Mouse (Mus musculus): ENCODE data around the gene Gm17416.
A peak's percentile ranks its signal among the peaks of the same experiment; 100 is the strongest.

Gm17416 gene

GRCm38 (mm10) chr2:152569038-152569437 is at the start of gene Gm17416:
Gene Gm17416 (plus strand): TSS chr2:152569338.
- no peak for DNase-seq (ENCODE audit: extremely low read depth, insufficient read length, low spot score)

DNA sequence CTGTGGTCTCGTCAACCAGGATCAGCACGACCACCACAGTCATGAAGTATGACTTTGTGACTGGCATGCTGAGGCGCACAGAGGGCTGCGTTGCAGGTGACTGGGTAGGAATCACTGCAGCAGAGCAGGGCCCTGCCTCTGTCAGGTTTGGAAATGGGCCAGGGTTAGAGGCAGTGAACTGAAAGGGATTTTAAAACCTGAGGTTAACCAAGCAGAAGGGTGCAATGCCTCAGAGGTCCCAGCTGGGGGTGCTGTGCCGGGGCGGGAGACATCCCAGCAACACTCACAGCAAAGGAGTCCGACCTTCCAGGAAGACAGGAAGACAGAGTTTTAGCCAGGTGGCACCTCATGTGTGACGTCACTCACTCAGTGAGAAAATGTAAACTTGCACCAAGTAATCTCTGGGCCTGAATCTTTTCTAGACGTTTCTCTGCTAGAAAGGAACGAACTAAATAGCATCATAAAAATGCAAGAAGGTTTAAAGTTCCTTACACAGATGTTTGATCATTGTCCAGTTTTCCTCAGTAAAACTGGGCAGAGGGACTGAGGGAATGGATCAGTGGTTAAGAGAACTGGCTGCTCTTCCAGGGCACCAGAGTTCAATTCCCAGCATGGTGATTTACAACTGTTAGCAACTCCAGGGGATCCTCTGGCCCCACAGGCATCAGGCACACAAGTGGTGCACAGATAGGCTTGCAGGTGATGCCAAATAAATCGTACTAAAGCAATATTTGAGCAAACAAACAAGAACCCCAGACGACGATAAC is 29.0 kb upstream of the Gm17416 start, which contains the start of gene Defb29:
TSS of gene Defb29 (minus strand) at position 155 of the 767 bp plus-strand sequence.
- peak; percentile 14 for DNase-seq (ENCODE audit: extremely low read depth, insufficient read length, low spot score)

GRCm38 (mm10) chr2:152541979-152542378 is 27.2 kb upstream of the Gm17416 start:
- DNase-seq (ENCODE audit: extremely low read depth, insufficient read length, low spot score): no peak

GRCm38 (mm10) chr2:152542897-152543296 is 26.2 kb upstream of the Gm17416 start:
- no peak for DNase-seq (ENCODE audit: extremely low read depth, insufficient read length, low spot score)

DNA sequence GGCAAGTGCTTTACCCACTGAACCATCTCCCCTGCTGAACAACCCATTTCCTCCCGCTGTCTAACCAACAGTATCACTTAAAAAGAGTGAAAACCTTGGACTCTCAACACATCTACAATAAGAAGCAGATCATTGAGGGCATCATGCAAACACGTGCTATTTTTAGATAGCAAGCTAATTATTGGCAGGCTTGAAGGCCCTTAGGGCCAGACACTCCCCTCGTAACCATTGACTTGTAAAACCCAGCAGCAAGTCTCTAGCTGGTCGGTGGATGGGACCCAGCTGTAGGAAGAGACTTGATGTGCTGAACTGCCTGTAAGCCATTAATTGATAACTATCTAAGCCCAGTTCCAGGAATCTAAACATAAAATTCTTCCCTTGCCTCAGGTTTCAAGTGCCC is 25.7 kb upstream of the Gm17416 start:
- no peak for DNase-seq (ENCODE audit: extremely low read depth, insufficient read length, low spot score)

DNA sequence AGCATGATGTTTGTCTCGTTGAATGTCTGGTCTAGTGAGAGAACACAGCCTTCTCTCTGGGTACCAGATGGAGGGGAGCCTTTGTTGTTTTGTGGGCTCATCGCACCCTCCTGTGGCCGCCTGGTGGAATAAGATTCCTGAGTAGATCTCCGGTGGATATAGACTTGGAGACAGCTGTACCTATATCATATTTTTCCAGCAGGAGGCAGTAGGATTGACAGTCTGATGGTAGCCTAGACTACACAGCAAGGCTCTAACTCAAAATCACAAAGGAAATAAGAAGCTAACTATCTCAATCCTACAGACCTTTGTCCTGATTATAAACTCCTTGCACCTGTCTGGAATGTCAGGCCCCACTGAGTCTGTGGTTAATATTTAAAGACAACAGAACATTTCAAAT is 24.4 kb upstream of the Gm17416 start:
- DNase-seq (ENCODE audit: extremely low read depth, insufficient read length, low spot score): no peak

GRCm38 (mm10) chr2:152548124-152548523 is 21.0 kb upstream of the Gm17416 start:
- no peak for DNase-seq (ENCODE audit: extremely low read depth, insufficient read length, low spot score)

- DNase-seq (ENCODE audit: extremely low read depth, insufficient read length, low spot score): peak; percentile 38
Measured at GRCm38 (mm10) chr2:152553774-152554423, 15.2 kb upstream of the Gm17416 start.

GRCm38 (mm10) chr2:152556655-152557054 is 12.5 kb upstream of the Gm17416 start:
- DNase-seq (ENCODE audit: extremely low read depth, insufficient read length, low spot score): no peak

DNA sequence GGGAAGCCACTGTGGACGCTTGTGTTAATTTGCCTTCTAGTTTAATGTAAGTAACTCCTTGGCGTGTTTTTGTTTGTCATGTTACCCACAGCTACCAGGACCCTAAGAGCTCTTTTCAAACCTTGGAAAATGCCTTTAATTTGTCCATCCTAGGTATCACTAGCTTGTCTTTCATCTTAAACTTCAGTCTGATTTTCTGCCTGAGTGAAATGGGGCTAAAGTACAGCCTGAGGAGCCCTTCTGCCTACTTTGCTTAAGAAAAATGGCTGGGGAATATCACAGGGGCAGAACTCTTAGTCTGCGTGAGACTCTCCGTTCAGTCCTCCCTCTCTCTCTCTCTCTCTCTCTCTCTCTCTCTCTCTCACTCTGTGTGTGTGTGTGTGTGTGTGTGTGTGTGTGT is 743 bp downstream of the Gm17416 start:
- no peak for DNase-seq (ENCODE audit: extremely low read depth, insufficient read length, low spot score)

DNA sequence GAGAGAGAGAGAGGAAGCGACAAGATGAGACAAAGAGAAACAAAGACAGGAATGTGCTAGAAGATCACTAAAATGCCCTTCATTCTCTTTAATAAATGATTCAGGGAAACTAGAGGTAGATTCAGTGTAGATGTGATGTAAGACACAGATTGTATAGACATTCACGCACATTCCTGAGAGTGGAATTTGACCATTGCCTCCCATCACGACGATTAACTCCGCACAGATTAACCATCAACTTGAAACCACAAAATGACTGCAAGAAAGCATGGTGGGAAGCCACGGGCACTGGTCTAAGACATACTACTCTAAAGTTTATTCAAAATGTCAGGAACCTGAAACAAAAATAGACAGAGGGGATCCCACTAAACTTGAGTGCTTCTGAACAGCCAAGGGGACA is 1.2 kb downstream of the Gm17416 start:
- DNase-seq (ENCODE audit: extremely low read depth, insufficient read length, low spot score): no peak

DNA sequence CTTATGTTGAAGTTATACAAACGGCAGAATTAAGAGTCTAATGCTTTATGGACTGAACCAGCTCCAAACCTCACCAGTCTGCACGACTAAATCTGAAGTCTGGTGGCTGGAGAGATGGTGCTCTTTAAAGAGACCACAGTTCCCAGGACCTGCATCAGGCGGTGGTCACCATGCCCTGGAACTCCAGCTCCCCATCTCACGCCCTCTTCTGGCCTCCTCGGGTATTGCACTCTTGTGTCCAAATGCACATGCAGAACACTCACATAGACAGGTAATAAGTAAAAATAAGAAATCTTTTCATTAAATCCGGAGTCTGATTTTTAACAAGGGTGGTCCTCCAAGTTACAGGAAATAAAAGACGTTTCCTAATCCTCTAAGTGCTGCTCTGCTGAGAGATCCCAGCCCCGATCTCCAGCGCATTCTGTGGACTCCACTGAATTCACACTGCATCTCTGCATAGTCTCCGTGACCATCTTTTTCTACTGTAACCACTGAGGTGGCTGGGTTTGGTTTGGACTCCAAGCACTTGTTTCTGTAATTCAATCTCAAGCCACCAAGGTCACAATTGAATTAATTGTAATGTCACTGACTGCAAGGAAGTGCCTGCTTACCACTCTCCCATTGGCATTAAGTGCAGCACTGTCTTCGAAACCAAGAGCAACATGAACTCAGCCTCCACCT is 3.1 kb downstream of the Gm17416 start, which contains the start of gene Defb21:
TSS of gene Defb21 (plus strand) at position 631 of the 681 bp plus-strand sequence.
- no peak for DNase-seq (ENCODE audit: extremely low read depth, insufficient read length, low spot score)

DNA sequence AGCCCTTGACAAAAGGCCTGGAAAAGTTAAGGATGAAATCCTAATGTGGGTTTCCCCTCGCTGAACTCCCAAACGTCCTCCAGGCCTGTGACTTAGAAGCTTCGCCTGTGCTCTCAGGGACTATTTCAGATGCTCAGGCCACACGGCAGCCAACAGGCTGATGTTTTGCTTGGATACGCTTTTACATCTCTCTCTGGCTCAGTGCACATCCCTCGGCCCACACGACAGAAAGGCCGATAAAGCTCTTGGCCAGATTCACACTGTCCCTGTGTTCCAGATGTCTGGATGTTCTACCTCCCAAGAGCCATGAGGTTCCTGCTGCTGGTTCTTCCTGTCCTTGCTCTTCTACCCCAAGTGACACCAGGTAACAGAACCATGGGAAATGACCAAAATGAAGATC is 4.3 kb downstream of the Gm17416 start:
- DNase-seq (ENCODE audit: extremely low read depth, insufficient read length, low spot score): no peak

DNA sequence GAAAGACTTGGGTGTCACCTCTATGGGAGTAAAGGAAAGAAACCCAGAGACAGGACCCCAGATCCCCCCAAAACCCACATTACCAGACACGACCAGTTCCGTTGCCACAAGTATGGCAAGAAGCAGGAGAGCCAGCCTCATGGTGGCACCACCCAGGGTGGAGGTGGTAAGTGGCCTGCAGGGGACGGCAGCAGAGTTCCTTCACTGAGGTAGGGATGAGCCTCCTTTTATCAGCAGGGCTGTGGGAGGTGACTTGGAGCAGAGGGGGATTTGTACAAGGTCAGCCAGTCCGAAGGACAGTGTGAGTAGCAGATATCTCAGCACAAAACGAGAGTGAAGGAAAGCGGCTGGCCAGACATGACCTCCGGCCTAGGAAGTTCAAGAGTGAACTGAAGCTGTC is 11.0 kb downstream of the Gm17416 start, which contains the start of gene Defb19:
TSS of gene Defb19 (minus strand) at position 206 of the 400 bp plus-strand sequence.
- no peak for DNase-seq (ENCODE audit: extremely low read depth, insufficient read length, low spot score)

DNA sequence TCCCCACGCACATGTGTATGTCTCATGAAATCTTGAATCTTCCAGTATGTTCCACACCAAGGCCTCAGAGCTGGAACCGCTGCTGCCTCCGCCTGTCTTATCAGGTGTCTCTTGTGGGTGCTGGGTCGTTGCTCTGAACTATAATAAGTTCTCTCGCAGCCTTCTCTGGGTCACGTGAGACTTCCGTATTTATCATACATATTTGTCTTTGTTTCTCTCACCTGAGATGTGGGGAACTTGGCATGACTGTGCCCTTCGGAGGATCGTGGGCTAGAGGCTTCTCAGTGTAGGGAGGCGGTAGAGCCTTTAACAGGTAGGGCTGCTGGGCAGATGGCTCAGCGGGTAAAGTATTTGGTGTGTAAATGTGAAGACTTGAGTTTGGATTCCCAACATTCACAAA is 11.5 kb downstream of the Gm17416 start:
- DNase-seq (ENCODE audit: extremely low read depth, insufficient read length, low spot score): no peak

DNA sequence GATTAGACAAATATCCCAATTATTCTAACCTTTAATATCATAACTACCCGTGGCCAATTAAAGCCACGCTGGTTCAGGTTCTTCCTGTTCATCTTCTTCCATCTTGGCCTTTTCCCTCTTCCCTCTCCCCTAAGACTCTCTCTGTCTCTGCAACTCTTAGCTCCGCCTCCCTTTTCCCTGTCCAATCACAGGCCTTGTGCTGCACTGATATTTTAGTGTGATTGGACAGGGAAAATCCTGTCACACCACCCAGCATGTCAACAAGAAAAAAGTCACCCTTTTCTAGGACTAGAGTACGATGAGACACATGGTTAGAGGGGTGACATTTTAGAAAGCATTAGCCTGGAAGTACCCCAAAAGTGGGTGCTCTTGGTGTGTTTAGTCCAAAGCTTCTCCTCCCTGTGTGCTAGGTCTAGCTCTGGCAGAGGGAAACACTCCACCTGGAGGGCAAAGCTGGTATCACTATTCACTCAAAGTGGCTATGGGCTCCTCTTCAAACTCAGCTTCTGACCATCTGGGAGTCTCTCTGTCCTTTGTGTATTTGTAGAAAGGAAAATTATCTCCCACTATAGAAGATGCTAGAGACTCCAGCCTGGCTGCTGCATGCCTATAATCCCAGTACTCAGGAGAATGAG is 17.9 kb downstream of the Gm17416 start:
- DNase-seq (ENCODE audit: extremely low read depth, insufficient read length, low spot score): no peak

DNA sequence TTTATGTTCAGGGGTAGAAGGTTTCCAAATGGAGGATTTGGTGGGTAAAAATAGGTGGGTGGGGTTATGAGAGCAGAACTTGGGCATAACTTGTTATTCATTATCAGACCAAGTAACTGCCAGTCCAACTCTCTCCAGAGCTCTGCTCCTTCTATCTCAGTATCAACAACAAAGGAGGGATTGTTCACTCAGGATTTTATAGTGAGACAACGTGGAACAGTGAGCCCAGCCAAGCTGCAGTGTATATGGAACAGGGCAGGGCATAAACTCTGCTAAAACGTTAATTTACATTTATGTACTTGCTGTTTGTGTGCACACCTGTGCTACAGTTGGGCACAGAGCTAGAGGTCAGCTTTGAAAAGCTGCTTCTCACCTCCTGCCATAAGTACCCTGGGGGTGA is 19.3 kb downstream of the Gm17416 start:
- DNase-seq (ENCODE audit: extremely low read depth, insufficient read length, low spot score): no peak

DNA sequence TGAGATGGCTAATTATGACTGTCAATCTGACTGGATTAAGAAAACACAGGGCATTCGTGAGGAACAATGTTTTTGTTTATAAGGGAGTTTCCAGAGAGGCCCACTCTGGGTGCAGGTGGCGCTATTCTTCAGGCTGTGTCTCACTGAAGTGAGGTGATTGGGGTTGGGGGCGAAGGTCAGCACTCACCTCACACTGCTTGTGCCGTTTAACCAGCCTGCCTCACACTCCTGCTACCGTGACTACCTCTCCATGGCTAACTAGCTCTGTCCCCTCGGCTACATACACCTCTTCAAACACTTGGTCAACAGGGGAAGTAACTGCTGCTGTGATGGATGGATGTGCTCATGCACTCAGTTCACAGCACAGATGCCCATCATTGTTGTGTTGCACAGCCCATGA is 19.9 kb downstream of the Gm17416 start:
- DNase-seq (ENCODE audit: extremely low read depth, insufficient read length, low spot score): no peak

- no peak for DNase-seq (ENCODE audit: extremely low read depth, insufficient read length, low spot score)
Measured at GRCm38 (mm10) chr2:152599299-152599698, 30.2 kb downstream of the Gm17416 start, which contains the start of gene Defb45. Gene Defb45 (minus strand): TSS chr2:152599399.

DNA sequence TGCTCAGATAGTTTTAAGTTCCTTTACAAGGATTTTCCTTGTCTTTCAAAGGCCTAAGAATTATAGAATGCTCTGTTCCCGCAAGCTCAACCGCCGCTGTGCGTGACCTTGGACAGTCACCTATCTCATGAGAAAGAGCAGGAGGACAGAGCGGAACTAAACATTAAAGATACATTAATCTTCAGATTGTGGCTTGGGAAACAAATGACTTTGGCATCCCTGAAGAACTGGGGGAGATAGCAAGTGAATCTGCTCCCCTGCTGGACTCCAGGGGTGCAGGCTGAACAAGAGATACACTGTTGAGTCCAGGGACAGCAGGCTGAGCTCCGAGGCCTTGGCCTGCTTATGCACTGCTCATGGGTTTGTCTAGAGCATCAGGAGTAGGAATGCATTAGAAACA is 30.9 kb downstream of the Gm17416 start:
- DNase-seq (ENCODE audit: extremely low read depth, insufficient read length, low spot score): no peak
